Mouse (Mus musculus): ENCODE results near the gene Slc9a3r1.

GRCm38 (mm10) chr11:115219685-115220084 is 56.5 kb downstream of the Slc9a3r1 start:
- no peak for TF ChIP-seq FLI1 (IDR thresholded peaks at IDR 0.05; ENCODE audit: low read length)
- no peak for TF ChIP-seq GATA1 (IDR thresholded peaks at IDR 0.05; ENCODE audit: borderline replicate concordance, low read length)
